Mouse (Mus musculus): ENCODE measurements around the gene Parpbp.

DNA sequence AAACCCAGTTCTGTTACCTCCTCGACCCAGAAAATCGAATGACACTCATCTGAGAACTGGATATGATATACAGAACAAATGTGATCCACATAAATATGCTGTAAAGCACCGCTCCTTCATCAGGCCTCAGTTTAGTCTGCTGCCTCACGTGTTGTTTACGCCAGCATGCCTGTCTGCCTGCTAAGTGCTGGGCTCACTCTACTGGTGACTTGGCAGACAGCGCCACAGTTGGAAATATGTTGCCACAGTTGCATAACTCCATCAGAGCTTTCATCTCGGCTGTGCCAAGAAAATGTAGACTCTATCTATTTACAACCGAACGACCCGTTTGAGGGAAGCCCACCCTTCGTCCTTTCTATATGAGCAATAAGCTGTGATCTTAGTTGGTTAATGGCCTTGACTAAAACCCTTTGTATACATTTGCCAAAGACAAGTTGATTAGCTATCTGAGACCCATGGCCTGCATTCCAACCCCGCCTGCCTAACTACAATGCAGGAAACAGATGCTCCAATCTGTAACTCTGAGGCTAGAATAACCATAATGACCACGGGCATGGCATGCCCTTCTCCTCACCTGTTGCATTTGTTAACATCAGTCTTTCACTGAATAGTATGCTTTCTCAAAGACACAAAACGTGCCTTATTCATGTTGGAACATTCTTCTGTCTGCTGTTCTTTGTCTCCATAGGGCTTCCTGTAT, 89.6 kb downstream of the Parpbp start:
- no peak for TF ChIP-seq CTCF (IDR thresholded peaks at IDR 0.05; ENCODE audit: borderline replicate concordance, extremely low read depth, insufficient read depth, insufficient read length)
- TF ChIP-seq POLR2A (IDR thresholded peaks at IDR 0.05; ENCODE audit: borderline replicate concordance, extremely low read depth, insufficient read depth, insufficient read length, poor library complexity, severe bottlenecking), result no peak

Data from brain, embryonic 14.5 days (tissue).